Mouse (Mus musculus): ENCODE measurements at regions not wholly inside any gene's neighbourhood (a gene's known extent, or its start where the extent isn't known, plus 50 kb on each side); places are given as distances from the start of the nearest gene placed in this dataset.

GRCm38 (mm10) chr3:149993199-149993598, 1002.8 kb upstream of the Adgrl2 start:
- Histone ChIP-seq H3K36me3 (ENCODE audit: control insufficient read depth, insufficient read depth, low read length) (no peaks in the 10 kb centered on the region), H3K27ac (replicated peaks; ENCODE audit: insufficient read depth, low read depth, low read length) (no peak overlapping the region), H3K4me1 (ENCODE audit: control insufficient read depth, insufficient read depth, low read length) (no peaks in the 10 kb centered on the region), H3K27me3 (ENCODE audit: control insufficient read depth, insufficient read depth, low read length) (no peaks in the 10 kb centered on the region), H3K4me3 (ENCODE audit: insufficient read depth, low read depth, low read length) (no peak overlapping the region), H3K9ac (ENCODE audit: low read depth, low read length) (no peak overlapping the region), H3K79me2 (ENCODE audit: control insufficient read depth, insufficient read depth, low read length) (no peaks in the 10 kb centered on the region)
- WGBS: 56% methylated on average over 4 of the region's 4 CpGs
- TF ChIP-seq CTCF (IDR thresholded peaks at IDR 0.05; ENCODE audit: low read depth, low read length): peak; percentile 61
- TF ChIP-seq POLR2A (IDR thresholded peaks at IDR 0.05; ENCODE audit: extremely low read depth, insufficient read depth, low read length): no peak
- DNase-seq (ENCODE audit: extremely low read depth, low read depth, low spot score): peak; percentile 41

DNA sequence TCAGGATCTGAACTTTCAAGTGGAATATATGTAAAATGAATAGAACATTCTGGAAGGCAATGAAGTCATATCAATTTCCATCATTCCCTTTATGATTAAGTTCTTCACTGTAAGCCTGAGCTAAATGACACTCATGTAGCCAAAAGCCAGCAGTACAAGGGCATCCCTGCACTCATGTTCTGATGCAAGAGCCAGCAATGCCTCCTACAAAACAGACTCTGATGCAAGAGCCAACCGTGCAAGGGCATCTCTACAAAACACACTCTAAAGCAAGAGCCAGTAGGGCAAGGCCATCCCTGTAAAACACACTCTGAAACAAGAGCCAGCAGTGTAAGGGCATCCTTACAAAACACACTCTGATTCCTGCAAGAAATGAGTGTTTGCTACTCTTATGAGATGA, 997.4 kb upstream of the Adgrl2 start:
- Histone ChIP-seq H3K4me1 (ENCODE audit: control insufficient read depth, insufficient read depth, low read length) (no peaks in the 10 kb centered on the region), H3K9ac (ENCODE audit: low read depth, low read length) (no peak overlapping the region), H3K4me3 (ENCODE audit: insufficient read depth, low read depth, low read length) (no peak overlapping the region), H3K27ac (replicated peaks; ENCODE audit: insufficient read depth, low read depth, low read length) (no peak overlapping the region), H3K27me3 (ENCODE audit: control insufficient read depth, insufficient read depth, low read length) (no peaks in the 10 kb centered on the region), H3K36me3 (ENCODE audit: control insufficient read depth, insufficient read depth, low read length) (no peaks in the 10 kb centered on the region), H3K79me2 (ENCODE audit: control insufficient read depth, insufficient read depth, low read length) (no peaks in the 10 kb centered on the region)
- no peak for TF ChIP-seq POLR2A (IDR thresholded peaks at IDR 0.05; ENCODE audit: extremely low read depth, insufficient read depth, low read length)
- WGBS: 36% methylated on average over 1 of the region's 1 CpGs
- DNase-seq (ENCODE audit: extremely low read depth, low read depth, low spot score): peak; percentile 59

- no peaks in the 10 kb centered on the region for H3K79me2 ChIP-seq (ENCODE audit: control insufficient read depth, insufficient read depth, low read length)
- no peak for DNase-seq (ENCODE audit: extremely low read depth, low read depth, low spot score)
- H3K4me3 ChIP-seq (ENCODE audit: insufficient read depth, low read depth, low read length): no peak overlapping the region
- H3K4me1 ChIP-seq (ENCODE audit: control insufficient read depth, insufficient read depth, low read length): no peaks in the 10 kb centered on the region
- H3K36me3 ChIP-seq (ENCODE audit: control insufficient read depth, insufficient read depth, low read length): no peaks in the 10 kb centered on the region
- H3K27ac ChIP-seq (replicated peaks; ENCODE audit: insufficient read depth, low read depth, low read length): no peak overlapping the region
- TF ChIP-seq CTCF (IDR thresholded peaks at IDR 0.05; ENCODE audit: low read depth, low read length): no peak
- no peaks in the 10 kb centered on the region for H3K27me3 ChIP-seq (ENCODE audit: control insufficient read depth, insufficient read depth, low read length)
- H3K9ac ChIP-seq (ENCODE audit: low read depth, low read length): no peak overlapping the region
- 26% methylated on average over 2 of the region's 2 CpGs for WGBS
Observed at GRCm38 (mm10) chr3:149956993-149957392, 966.6 kb upstream of the Adgrl2 start.

DNA sequence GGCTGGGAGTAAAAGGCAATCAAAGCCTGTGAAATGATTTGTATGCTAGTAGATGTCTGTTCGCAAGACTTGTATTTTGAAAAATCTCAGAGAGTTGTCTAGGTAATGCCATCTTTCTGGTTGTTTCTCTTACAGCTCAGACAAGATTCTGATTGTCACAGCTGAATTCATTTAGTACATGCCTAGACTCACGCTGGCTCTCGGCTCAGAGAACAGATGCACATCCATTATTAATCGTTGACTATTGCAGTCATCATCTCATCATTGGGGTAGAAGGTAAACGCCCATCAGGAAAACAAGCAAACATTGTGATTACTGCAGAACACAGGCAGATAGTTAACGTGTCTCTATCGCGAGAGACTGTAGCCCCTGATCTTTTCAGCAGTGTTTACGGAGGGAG, 945.8 kb upstream of the Adgrl2 start:
- 90% methylated on average over 9 of the region's 9 CpGs for whole genome bisulfite sequencing
- Histone ChIP-seq H3K36me3 (ENCODE audit: control insufficient read depth, insufficient read depth, low read length) (no peaks in the 10 kb centered on the region), H3K4me3 (ENCODE audit: insufficient read depth, low read depth, low read length) (no peak overlapping the region), H3K79me2 (ENCODE audit: control insufficient read depth, insufficient read depth, low read length) (no peaks in the 10 kb centered on the region), H3K4me1 (ENCODE audit: control insufficient read depth, insufficient read depth, low read length) (peaks cover 2% of the 10 kb centered on the region; the same call in 1 of the 2 replicates), H3K27me3 (ENCODE audit: control insufficient read depth, insufficient read depth, low read length) (no peaks in the 10 kb centered on the region), H3K9ac (ENCODE audit: low read depth, low read length) (no peak overlapping the region), H3K27ac (replicated peaks; ENCODE audit: insufficient read depth, low read depth, low read length) (no peak overlapping the region)
- TF ChIP-seq POLR2A (IDR thresholded peaks at IDR 0.05; ENCODE audit: extremely low read depth, insufficient read depth, low read length) (no peak), CTCF (IDR thresholded peaks at IDR 0.05; ENCODE audit: low read depth, low read length) (no peak)
- no peak for DNase-seq (ENCODE audit: extremely low read depth, low read depth, low spot score)

GRCm38 (mm10) chr3:149934832-149935231, 944.5 kb upstream of the Adgrl2 start:
- Histone ChIP-seq H3K27me3 (ENCODE audit: control insufficient read depth, insufficient read depth, low read length) (no peaks in the 10 kb centered on the region), H3K36me3 (ENCODE audit: control insufficient read depth, insufficient read depth, low read length) (no peaks in the 10 kb centered on the region), H3K4me3 (ENCODE audit: insufficient read depth, low read depth, low read length) (no peak overlapping the region), H3K27ac (replicated peaks; ENCODE audit: insufficient read depth, low read depth, low read length) (no peak overlapping the region), H3K4me1 (ENCODE audit: control insufficient read depth, insufficient read depth, low read length) (peaks cover 2% of the 10 kb centered on the region; the same call in 1 of the 2 replicates), H3K79me2 (ENCODE audit: control insufficient read depth, insufficient read depth, low read length) (no peaks in the 10 kb centered on the region), H3K9ac (ENCODE audit: low read depth, low read length) (no peak overlapping the region)
- peak; percentile 96 for DNase-seq (ENCODE audit: extremely low read depth, low read depth, low spot score)
- TF ChIP-seq POLR2A (IDR thresholded peaks at IDR 0.05; ENCODE audit: extremely low read depth, insufficient read depth, low read length): no peak
- TF ChIP-seq CTCF (IDR thresholded peaks at IDR 0.05; ENCODE audit: low read depth, low read length): no peak
- WGBS: 20% methylated on average over 4 of the region's 4 CpGs

DNA sequence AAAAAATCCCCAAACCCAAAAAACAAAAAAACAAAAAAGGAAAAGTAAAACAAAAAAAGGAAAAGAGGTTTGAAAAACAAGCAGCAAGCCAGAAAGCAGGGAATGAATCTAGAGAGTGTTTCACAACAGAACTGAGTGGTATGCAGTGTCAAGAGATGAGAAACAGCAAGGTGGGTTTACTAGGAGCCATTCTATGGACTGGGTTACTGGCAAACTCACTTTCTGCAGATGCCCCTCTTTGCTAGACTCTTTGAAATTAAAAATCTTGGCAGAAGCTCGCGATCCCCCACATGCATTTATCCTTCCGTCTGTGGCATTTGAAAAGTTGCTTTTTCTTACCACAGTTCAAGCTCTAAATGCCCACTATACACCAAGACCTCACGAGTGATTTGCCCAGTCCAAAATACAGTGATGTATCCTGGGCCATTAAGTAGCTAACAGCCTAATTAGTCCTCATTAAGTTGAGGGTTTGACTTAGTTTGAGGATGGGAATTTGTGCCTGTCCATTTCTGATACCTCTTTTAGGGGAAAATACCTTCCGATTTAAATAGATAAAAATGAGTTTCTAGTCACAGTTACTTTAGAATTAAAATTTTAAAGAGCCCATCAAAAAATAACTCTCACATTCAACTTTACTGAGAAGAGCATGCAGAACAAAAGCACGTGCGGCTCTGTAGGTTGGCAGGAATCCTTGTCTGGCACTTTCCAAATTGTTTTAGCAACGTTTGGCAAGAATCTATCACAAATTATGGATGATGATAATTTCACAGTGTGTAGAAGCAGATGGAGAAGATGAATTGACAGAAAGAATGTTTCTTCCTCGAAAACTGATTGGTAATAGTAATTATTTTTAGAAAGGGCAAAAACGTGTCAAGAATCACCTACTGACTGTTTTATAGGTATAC, 938.4 kb upstream of the Adgrl2 start:
- Histone ChIP-seq H3K4me1 (ENCODE audit: control insufficient read depth, insufficient read depth, low read length) (no peaks in the 10 kb centered on the region), H3K9ac (ENCODE audit: low read depth, low read length) (no peak overlapping the region), H3K27me3 (ENCODE audit: control insufficient read depth, insufficient read depth, low read length) (no peaks in the 10 kb centered on the region), H3K36me3 (ENCODE audit: control insufficient read depth, insufficient read depth, low read length) (no peaks in the 10 kb centered on the region), H3K4me3 (ENCODE audit: insufficient read depth, low read depth, low read length) (no peak overlapping the region), H3K79me2 (ENCODE audit: control insufficient read depth, insufficient read depth, low read length) (no peaks in the 10 kb centered on the region), H3K27ac (replicated peaks; ENCODE audit: insufficient read depth, low read depth, low read length) (no peak overlapping the region)
- WGBS: 83% methylated on average over 10 of the region's 10 CpGs
- TF ChIP-seq POLR2A (IDR thresholded peaks at IDR 0.05; ENCODE audit: extremely low read depth, insufficient read depth, low read length): no peak
- TF ChIP-seq CTCF (IDR thresholded peaks at IDR 0.05; ENCODE audit: low read depth, low read length): no peak
- no peak for DNase-seq (ENCODE audit: extremely low read depth, low read depth, low spot score)
